Mouse (Mus musculus) urinary bladder, postnatal 25 days (tissue): ENCODE measurements at regions not wholly inside any gene's neighbourhood (a gene's known extent, or its start where the extent isn't known, plus 50 kb on each side); places are given as distances from the start of the nearest gene placed in this dataset.

Experiments used
- DNase-seq: peaks from one replicate; pipeline ENCODE4 v3.0.0; 2022; ENCODE audit warnings: low spot score

DNA sequence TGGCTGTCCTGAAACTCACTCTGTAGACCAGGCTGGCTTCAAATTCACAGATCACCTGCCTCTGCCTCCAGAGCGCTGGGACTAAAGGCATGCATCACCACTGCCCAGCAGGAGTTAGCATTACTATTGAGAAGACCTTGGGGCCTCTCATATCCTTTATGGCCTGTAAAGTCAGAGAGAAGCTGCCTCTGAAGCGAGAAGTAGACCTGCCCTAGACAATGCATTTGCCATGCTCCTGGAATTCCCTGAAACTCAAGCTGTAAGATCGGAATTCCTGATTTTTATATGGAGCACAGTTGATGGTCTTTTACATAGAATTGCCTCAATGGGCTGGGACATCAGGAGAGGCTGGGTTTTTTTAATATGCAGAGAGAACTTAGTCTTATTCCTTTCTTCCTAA, 174.0 kb upstream of the Tenm3 start:
- no peak for DNase-seq

DNA sequence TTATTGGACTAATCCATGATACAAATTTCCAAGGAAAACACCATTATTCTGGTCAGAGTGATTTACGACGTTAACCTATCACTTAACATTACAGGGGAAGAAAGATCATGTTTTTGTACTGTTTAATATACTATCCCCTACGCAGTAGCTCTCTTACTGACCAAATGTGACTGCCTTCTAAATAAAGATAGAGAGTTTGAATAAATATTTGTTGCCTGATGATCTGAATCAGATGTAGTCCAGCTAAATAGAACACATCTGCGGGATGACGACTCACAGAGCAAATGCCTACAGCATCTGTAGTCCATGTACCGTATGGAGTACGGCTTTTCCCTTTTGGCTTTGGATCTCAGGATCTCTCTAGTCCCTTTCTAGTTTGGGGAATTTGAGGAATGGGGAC, 171.9 kb upstream of the Tenm3 start:
- DNase-seq: no peak

DNA sequence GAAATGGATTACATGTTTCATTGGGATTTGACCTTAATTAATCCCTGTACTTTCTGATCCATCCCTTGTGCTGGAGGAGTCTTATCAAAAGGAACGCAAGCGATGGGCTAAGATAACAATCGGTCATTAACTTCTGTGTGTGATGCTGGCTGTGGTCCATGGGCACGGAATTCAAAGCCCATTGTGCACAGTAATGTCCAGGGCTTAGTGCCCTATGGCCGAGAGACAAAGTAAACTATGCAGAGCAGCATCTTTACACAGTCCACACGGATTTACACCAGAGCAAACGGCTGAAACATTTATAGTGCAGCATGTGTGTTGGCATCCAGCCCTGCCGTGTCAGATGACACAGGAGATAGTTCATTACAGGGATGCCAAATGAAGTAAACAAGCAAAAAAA, 171.4 kb upstream of the Tenm3 start:
- no peak for DNase-seq

DNA sequence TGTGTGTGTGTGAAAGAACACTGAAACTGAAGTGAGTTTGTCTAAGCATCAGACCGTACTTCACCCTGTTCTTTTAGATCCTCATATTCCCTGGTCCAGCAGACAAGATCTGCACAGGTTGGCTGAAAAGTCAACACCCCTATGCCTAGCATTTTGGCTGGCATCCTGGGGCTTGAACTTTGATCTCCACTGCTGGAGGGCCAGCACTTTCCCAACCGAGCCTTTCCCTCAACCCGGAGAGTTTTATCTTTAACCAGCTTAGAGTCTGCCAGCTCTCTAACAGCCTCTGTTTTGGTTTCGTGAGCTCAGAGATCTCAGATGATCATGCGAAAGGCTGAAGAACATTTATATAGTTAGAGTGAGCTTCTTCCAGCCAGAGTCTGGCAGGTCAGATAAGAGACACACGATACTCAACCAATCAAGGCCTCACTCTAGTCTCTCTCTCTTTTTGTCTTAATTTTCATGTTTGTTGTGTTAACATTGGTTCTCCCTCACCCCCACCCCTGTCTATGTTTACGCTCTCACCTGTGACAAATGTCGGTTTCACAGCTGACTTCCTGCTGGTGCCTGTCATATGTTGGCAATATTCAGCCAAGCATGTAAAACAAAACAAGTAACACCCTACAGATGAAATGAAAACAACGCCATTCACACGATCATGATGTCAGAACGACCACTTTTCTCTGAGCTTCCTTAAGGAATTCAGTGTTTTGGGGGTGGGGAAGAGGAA, 162.7 kb upstream of the Tenm3 start:
- DNase-seq: no peak

DNA sequence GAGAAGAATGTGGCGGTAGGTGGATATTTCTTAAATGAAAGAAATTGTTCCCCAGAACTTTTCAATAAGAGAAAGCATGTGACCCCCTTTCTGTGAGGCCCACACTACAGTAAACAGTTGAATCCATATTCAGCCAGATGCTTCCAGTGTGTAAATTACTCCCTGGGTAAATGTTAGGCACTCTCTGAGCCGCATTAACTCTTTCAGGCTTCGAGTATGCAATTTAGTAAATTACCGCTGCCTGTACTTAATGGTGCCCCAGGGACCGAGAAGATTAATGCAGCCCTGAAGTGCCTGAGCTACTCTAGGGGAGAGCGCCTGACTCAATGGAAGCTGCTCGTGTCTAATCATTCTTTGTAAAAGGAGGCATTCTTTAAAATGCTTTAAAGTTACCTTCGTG, 137.9 kb upstream of the Tenm3 start:
- no peak for DNase-seq

DNA sequence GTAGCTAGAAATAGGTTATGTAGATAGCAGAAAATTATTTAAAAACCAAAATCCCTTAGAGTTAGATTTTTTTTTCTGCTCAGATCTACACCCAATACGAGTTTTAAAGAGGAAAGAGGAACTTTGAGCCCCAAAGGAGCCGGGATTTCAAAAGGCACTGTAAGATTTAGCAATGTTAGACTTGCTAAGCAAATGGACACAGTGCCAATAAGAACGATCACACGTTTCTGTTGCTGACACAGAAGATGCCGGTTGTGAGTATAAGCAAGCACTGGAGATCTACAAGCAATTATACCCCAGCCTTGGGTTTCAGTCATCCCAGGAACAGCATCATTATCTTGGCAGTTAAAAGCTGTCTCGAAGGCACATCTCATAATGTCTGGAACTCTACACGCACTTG, 137.0 kb upstream of the Tenm3 start:
- DNase-seq: no peak

DNA sequence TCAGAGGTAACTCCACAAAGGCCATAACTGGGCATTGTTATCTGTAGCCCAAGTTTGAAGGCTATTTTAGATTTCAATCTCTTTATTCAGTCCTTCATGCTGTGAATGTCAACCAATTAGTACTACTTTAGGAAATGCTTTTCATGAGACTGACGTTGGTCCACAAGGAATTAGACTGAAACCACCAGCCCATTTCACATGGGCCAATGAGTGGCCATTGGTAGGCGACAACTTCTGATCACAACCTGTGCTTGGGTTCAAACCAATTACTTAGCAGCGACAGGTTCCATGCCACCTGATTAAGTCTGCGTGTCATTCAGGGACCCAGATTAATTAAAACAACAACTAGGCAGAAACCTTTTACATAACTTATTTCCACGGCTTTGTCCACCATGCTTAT, 126.9 kb upstream of the Tenm3 start:
- DNase-seq: no peak

DNA sequence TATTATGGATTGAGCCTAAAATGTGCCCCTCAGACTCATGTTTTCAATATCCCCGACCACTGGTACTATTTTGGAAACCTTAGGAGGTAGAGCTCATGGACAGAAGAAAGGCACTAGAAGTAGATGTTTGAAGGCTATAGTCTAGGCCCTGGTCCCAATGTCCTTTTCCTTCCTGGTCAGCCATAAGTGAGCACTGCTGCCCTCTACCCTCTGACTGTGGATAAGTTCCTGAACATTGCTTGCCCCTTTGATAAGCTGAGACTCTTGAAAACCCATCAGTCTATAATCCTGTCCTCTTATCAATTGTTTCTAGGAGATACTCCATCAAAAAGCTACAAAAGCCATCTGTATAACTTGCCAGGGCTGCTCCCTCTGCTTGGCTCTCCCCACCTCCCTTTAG, 121.2 kb upstream of the Tenm3 start:
- DNase-seq: no peak

DNA sequence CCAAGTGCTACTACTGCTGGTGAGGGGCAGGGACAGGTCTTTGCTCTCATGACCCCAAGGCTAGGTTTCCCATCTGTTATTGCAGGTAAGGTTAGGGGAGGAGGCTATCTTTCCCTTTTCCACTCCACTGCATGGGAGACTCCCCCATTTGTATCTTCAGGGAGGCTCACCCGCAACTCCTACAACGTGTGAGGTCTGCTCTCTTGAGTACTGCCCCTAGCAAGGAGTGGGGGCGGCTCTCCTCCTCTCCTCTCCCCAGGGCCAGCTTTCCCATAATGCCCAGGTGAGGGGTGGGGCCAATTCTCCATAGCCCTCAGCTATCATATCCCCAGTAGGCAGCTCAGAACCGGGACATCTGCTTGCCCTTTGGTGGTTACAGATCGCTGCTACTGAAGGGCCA, 113.9 kb upstream of the Tenm3 start:
- no peak for DNase-seq

DNA sequence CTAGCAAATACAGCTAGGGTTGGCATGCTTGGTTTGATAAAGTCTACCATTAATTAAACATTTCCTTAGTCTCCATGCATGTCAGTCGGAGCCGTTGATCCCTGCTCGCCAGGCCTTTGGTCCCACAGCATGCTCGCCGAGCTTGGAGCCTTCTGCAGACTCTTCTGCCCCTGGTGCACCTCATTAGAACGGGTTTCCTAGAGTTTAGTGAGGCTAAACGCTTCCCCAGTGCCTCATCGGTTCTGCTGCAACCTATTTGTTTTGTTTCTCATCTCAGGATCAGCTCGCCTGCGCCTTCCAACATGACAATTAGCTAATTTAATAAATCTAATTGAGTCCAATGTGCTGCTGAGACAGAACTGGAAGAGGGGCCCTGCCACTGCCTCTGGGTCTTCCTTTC, 107.7 kb upstream of the Tenm3 start:
- no peak for DNase-seq

DNA sequence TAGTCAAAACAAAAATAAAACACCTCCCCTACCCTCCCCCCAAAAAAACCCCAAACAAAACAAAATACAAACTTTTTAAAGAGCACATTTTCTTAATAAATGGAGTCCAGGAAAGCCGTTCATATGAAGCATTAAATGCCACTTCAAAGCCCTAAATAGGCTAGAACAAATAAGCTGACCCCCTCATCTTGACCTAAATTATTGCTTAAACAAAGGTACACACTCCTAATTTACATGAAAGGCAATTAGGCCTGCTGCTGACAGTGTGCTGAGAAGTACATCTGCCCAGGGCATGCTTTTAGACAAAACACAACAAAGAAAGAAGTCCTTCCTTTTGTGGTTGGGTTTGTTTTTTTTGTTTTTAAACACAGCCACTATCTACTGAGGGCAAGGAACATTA, 100.4 kb upstream of the Tenm3 start:
- no peak for DNase-seq

DNA sequence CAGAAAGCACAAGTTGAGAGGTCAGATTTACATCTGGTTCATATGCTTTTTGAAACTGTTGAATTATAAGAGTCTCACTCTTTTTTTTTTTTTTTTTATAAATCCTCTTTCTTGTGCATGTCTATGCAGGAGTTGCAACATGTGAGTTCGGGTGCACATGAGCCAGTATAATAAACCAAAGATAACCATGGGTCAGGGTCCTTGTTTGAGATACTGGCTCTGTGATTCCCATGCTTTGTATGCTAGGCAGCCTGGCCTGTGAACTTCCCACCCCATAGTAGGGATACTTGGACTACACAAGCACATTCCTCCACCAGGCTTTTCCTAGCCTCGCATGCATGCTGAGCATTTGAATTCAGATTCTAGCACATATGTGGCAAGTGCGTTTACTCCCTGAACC, 93.4 kb upstream of the Tenm3 start:
- no peak for DNase-seq

DNA sequence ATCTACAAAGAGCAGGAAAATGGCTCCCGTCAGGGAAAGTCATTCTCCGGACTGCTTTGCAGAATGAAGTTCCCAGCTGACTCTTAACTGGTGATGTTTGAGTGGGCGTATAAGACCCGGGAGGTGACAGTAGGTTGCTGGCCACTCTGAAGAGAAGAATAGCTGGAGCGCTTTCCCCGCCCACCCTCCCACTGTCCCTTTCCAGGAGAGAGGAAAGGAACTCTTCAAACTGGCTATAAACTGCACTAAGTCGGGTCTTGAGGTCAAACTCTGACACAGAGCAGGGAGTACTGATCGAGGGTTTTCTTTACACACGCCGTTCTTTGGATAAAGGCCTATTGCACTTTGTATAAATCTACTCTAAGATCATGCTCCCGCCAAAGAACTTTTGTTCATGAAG, 83.4 kb upstream of the Tenm3 start:
- DNase-seq: no peak

DNA sequence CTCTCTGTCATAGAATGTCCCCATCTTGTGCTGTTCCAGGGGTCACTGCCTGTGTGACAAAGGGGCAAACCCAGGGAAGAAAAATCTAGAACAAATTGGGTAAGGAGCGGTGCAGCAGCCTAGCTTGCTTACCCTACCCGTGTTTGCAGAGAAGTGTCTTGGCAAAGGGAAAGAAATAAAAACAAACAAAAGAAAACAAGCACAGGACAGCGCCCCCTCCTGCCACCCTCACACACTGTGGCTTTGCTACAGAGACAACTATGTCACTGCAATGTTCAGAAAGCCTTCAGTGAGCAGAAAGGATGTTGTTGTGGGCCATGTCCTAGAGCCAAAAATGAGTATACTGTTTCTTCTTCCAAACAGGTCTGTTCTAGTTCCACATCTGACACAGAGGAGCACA, 71.5 kb upstream of the Tenm3 start:
- no peak for DNase-seq

DNA sequence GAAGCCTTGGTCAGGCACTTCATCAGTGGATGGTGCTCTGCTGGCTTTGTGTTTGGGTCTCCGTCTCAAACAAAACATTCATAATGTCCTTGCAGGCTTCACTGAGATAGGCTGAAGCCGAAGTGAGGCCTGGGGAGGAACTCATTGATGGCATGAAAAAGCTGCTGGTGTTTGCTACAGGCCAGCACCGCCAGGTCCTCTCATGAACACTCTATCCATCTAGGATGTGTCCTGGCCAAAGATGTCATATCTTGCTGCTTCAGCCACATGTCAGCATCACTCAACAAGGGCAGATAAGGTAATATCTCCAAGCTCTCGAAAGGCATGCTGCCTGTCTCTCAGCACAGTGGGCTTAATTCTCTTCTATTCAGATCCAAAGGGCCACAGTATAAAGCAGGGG, 69.1 kb upstream of the Tenm3 start:
- DNase-seq: no peak

DNA sequence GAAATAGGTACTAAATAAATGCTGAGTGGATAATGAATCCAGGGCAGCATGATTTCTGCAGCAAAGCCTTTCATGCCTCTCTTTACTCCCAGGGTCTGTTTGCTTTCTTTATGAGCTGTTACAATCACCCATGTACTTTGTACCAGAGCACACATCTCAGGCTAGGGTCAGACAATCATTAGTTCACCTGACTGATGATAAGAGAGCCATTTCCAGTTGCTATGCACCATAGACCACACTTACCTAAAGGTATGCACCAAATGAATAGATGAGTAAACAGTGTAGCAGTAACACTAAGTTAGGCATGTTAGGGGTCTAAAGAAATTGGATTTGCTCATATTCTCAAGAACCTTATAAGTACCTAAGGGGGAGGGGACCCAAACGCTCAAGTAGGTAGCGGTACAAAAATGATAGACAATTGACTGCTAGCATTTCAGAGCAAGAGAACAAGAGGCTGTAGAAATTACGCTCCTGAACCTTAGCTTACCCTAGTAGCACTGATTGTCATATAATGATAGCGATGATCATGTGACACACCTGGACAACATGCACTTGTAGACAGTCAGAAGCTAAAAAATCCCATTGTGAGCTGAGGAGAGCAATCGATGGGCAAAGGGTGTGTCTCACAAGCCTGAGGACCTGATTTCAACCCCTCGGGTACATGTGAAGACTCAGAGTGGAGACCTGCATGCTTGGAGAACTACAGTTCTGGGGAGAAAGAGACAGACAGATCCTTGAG, 58.1 kb upstream of the Tenm3 start:
- no peak for DNase-seq

DNA sequence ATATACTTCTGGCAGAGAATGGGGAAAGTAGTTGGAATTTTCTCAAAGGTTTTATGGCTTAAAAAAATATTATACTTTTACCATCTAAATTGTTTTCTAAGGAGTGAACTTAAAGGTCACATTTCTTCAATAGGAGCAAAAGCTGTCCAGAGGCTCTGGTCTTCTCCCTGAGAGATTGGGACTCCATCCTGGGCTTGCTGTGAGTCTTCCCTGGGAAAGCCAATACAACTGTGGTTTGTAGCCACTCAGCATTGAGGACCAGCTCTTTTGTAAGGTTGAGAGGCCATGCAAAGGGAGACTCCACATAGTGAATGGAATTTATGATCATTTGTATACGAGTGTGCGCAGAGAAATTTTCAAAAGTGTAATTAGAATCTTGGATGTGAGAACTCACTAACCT, 52.9 kb upstream of the Tenm3 start:
- DNase-seq: no peak

DNA sequence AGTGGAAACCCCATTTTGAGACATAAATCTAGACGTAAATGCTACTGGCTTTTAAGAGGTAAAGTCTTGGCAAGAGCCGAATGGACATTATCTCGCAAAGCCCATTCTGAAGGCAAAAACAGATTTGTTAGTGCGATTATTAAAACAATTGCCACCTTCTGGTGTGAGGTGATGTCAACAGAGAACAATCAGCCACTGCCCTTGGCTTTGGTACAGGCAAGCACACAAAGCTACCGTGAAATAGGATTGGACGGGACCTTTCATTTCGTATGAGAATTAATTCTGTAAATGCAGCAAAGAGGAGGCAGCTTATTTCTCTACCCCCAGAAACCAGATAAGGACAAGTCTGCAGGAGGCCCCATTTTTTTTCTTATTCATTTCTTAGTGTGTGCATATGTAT, 52.5 kb upstream of the Tenm3 start:
- DNase-seq: no peak

DNA sequence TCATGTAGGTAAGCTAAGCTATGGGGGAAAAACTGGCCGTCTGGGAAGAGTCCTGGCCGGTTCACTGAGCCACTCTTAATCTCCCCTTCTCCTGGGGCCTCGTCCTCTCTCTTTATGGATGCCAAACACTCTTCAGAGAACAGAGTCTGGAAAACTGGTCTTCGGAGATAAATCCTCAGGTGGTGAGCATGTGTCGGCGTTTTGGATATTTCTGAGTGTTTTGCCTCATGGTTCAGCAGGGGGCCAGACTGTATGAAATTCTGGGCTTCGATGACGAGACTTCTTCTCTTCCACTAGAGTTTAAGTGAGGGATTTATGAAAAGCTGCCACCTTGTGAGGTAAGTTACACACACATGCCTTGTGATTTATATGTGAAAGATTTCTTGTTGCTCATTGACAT, 51.8 kb upstream of the Tenm3 start:
- DNase-seq: no peak
